Mouse (Mus musculus): ENCODE measurements around the gene Tcf7l1. TPM values are rescaled to one million over a fixed set of nuclear protein-coding genes. Genes with fewer than 3 reads are reported as not detected.

The Tcf7l1 gene
- total RNA-seq, 2 experiments from 2014 or later: 0.90 TPM; not detected in 1

DNA sequence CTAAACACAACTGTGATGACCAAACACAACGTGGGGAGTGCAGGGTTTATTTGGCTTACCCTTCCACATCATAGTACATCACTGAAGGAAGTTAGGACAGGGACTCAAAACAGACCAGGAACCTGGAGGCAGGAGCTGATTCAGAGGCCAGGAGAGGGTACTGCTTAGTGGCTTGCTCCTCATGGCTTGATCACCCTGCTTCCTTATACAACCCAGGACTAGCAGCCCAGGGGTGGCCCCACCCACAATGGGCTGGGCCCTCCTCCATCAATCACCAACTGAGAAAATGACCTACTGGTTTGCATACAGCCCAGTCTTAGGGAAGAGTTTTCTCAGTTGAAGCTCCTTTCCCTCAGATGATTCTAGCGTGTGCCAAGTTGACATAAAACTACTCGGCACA is 68.2 kb downstream of the Tcf7l1 start:
- ATAC-seq (replicated peaks; ENCODE audit: low FRiP score, low TSS enrichment, poor library complexity, severe bottlenecking): no peak

DNA sequence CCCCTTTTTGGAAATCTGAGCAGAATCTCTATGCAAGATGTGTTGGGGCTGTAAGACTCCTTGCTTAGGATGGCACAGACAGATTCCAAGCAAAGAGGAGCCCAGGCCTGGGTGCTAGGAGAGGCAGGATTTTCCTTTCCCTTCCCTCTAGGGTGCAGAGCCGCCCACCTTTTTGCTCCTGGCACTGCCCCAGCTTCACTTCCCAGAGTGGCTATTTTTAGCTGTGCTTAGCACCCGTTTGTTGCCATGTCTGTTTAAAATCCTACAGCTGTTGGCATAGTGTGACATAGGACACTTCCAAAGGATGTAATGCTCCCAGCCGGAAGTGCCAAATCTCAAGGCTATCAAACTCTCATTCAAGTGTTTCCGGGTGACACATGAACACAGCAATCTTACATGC is 74.3 kb downstream of the Tcf7l1 start:
- ATAC-seq (replicated peaks; ENCODE audit: low FRiP score, low TSS enrichment, poor library complexity, severe bottlenecking): no peak

GRCm38 (mm10) chr6:72714250-72714649 is 74.8 kb downstream of the Tcf7l1 start:
- ATAC-seq (replicated peaks; ENCODE audit: low FRiP score, low TSS enrichment, poor library complexity, severe bottlenecking): no peak

DNA sequence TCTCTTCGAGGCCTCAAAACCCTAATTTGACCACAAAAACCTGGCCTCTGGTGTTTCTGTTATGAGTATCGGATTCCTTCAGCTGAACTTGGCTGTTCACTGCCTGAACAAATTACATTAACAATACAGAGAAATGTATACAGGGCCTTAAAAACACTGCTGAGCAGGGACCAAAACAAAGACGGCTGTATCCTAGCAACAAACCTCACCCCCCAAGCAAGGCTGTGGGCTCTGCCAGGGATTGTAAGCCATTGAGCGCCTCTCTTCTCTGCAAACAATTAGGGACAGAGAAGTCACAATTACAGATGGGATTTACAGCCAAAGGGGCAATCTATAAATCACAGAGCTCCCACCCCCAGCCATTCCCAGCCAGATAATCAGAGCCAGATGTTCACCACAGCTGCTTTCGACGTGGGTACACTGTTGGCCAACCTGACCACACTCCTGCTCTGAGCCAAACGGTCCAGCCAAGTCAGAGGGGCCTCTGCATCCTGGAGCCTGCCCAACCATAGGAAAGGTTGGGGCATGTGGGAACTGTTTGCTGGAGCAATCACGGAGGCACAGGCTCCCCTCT is 77.5 kb downstream of the Tcf7l1 start:
- ATAC-seq (replicated peaks; ENCODE audit: low FRiP score, low TSS enrichment, poor library complexity, severe bottlenecking): no peak

- no peak for ATAC-seq (replicated peaks; ENCODE audit: low FRiP score, low TSS enrichment, poor library complexity, severe bottlenecking)
These were observed 78.1 kb downstream of the Tcf7l1 start for GRCm38 (mm10) chr6:72710897-72711507.

- no peak for ATAC-seq (replicated peaks; ENCODE audit: low FRiP score, low TSS enrichment, poor library complexity, severe bottlenecking)
These were observed 89.5 kb downstream of the Tcf7l1 start for GRCm38 (mm10) chr6:72699467-72700126.

DNA sequence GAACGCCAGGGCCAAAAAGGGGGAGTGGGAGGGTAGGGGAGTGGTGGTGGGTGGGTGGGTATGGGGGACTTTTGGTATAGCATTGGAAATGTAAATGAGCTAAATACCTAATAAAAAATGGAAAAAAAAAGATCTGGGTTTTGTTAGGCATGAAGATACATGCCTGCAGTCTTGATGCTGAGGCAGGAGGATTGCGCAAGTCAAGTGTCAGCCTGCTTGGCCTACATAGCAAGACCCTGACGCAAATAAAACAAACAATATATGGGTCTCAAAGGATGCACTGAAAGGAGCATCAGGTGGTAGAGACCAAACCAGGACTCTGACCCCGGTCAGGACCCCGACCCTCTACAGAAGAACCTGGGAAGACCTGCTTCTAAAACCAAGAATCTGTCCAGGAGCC is 90.5 kb downstream of the Tcf7l1 start:
- no peak for ATAC-seq (replicated peaks; ENCODE audit: low FRiP score, low TSS enrichment, poor library complexity, severe bottlenecking)

DNA sequence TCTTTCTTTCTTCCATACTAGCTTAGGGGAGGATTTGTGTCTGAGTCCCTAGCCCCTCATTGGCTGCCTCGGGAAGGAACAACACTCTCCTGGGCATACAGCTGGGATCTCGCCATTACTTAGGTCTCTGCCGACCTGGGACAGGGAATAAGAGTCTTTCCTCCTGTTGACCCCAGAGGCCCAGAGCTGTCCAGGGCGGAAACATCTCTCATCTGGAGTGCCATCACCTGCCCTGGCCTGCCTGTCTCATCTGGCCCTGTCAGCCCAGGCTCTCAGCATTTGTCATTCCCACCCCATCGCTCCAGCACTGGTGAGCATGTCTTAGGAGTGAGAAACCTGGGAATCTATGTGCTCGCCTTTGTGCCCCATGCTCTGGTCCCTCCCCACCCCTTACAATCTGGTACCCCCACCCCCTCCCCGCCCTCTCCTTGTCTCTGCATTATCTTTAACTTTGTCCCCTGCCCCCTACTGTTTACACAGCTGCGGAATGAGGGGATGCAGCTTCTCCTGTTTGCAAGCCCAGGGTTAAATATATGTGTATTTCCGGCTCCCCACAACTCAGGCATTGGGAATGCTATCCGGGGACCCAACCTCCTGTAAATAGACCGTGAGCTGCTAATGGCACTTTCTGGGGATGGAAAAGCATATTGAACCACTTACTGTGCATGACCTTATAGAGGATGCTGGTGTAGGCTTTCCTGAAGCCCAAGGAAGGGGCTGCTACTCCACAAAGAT is 92.3 kb downstream of the Tcf7l1 start:
- no peak for ATAC-seq (replicated peaks; ENCODE audit: low FRiP score, low TSS enrichment, poor library complexity, severe bottlenecking)

GRCm38 (mm10) chr6:72694791-72695204 is 94.3 kb downstream of the Tcf7l1 start:
- ATAC-seq (replicated peaks; ENCODE audit: low FRiP score, low TSS enrichment, poor library complexity, severe bottlenecking): no peak

DNA sequence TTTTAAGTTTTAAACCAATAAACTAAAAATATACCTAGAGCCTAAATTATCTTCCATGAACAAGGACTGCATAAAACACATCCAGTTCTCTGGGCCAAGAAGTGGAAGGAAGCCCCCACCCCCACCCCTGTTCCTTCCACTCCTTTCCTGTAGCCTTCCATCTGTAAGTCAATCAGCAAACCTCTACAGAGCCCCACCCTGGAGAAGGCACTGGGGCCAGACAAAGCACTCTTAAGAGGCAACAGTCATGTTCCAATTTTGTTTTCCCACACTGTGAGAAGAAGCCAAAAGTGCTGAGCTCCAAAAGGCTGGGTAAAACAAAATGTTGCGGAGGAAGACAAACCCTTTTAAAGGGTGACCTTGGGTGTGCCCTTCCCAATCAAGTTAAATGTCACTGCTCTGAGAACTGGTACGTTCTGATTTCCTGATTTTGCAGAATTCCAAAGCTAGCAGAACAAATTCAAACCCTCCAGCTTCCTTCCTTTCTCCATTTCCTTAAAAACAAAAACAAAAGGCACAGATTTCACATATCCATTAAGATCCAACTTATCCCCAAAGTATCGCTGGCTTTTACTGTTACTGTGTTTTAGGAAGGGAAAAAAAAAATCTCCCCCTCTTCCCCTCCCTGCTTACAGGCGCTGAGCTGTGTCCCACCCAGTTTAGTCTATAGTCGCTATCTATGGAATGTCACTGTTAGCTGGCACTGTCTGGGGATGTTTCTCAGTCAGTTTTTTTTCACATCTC is 94.8 kb downstream of the Tcf7l1 start:
- ATAC-seq (replicated peaks; ENCODE audit: low FRiP score, low TSS enrichment, poor library complexity, severe bottlenecking): no peak

DNA sequence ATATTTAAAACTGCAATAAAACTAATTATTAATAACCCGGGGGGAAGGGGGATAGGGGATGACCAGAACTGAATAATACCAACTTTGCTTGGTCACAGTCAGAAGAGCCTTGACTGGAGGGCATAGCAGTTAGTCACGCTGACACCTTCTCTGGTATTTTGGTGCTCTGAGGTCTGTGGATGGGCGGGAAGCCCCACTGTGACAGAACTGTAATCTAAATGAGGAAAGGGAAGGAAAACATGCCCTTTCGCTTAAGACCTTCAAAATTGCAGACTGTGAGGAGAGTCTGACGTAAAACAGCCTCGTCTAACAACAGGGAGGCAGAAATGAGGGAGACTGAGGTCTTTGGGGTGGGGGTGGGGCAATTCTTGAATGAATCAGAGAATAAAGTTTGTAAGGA is 96.6 kb downstream of the Tcf7l1 start:
- ATAC-seq (replicated peaks; ENCODE audit: low FRiP score, low TSS enrichment, poor library complexity, severe bottlenecking): no peak

- no peak for ATAC-seq (replicated peaks; ENCODE audit: low FRiP score, low TSS enrichment, poor library complexity, severe bottlenecking)
These were observed 97.5 kb downstream of the Tcf7l1 start for GRCm38 (mm10) chr6:72691549-72691948.

- ATAC-seq (replicated peaks; ENCODE audit: low FRiP score, low TSS enrichment, poor library complexity, severe bottlenecking): no peak
These were observed 98.5 kb downstream of the Tcf7l1 start for GRCm38 (mm10) chr6:72690595-72690994.

- no peak for ATAC-seq (replicated peaks; ENCODE audit: low FRiP score, low TSS enrichment, poor library complexity, severe bottlenecking)
These were observed 99.1 kb downstream of the Tcf7l1 start for GRCm38 (mm10) chr6:72690001-72690400.

DNA sequence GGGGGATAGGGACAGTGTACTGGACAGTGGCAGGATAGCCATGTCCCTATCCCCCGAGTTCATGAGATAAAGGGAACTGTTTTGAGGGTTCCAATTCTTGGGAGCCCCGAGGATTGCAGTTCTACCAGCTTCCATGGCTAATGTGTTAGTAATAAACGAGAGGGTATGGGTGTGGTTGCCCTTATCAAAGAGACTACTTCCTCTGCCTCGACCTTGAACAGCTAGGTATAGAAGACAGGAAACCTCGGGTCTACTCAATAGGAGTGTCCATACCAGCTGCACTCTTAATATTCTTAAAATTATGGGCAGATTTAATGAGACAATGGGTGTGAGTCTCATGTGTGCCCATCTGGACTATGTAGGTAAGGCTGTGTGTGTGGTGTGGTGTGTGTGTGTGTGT is 100.0 kb downstream of the Tcf7l1 start:
- no peak for ATAC-seq (replicated peaks; ENCODE audit: low FRiP score, low TSS enrichment, poor library complexity, severe bottlenecking)

- ATAC-seq (replicated peaks; ENCODE audit: low FRiP score, low TSS enrichment, poor library complexity, severe bottlenecking): no peak
These were observed 103.9 kb downstream of the Tcf7l1 start for GRCm38 (mm10) chr6:72685165-72685564.

GRCm38 (mm10) chr6:72684260-72684805 is 104.7 kb downstream of the Tcf7l1 start:
- no peak for ATAC-seq (replicated peaks; ENCODE audit: low FRiP score, low TSS enrichment, poor library complexity, severe bottlenecking)

DNA sequence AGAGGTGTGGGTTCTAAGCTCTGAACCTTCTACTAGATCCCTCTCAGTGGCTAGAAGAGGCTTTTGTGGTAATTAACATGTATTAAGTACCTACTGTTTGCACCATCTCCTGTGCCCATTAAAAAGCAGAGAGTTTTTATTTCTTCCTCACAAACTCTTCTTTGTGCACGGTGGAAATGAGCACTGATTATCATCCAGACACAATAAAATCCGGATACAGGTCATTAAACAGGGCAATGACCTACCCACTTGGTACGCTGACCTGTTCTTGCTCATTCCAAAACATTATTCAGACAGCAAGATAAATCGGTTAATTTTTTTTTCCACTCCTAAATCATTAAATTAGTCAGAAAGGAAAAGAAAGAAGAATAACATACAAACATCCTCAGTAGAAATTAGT is 106.8 kb downstream of the Tcf7l1 start:
- no peak for ATAC-seq (replicated peaks; ENCODE audit: low FRiP score, low TSS enrichment, poor library complexity, severe bottlenecking)

DNA sequence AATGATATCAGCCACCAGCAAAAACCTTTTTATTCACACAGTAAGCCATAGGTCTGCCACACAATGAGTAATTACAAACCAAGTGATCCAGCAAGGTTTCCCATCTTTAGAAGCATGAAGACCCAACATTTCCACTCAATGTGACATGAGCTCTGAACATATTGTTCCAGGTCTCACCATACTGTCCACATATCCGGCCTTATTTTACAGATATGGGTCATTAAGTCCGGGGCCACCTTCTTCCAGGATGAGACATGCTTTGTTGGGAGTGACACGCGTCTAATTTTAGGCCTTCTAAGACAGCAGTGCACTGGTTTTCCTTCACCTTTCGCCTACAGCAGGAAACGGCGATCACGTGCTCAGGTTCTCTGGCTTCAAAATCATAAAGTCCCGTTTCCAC is 108.1 kb downstream of the Tcf7l1 start:
- no peak for ATAC-seq (replicated peaks; ENCODE audit: low FRiP score, low TSS enrichment, poor library complexity, severe bottlenecking)

GRCm38 (mm10) chr6:72678631-72679030 is 110.4 kb downstream of the Tcf7l1 start:
- ATAC-seq (replicated peaks; ENCODE audit: low FRiP score, low TSS enrichment, poor library complexity, severe bottlenecking): no peak
